Mouse (Mus musculus): ENCODE results near the gene Pygo1. TPM values are rescaled to one million over a fixed set of nuclear protein-coding genes. Genes with fewer than 3 reads are reported as not detected.

Pygo1 gene
- total RNA-seq, 2 experiments from 2014 or later = 10.0 to 10.9 TPM

- intact Hi-C loops (cut with DNase I) = loop anchor here (2.0 kb wide), 1 partner anchor 53 kb away; no protein-coding TSS in a partner anchor
- DNase-seq (ENCODE audit: low spot score) = peak; percentile 95
Measured at GRCm38 (mm10) chr9:72985250-72986220, 60.1 kb downstream of the Pygo1 start, which contains the start of the genes Ccpg1os and Ccpg1. TSS of gene Ccpg1os (minus strand) at chr9:72985382. TSS of gene Ccpg1 (plus strand) at chr9:72985429.

GRCm38 (mm10) chr9:72987703-72988102 lies 62.3 kb downstream of the Pygo1 start:
- intact Hi-C loops (cut with DNase I) = loop anchor here (2.0 kb wide), 1 partner anchor 51 kb away; no protein-coding TSS in a partner anchor
- no peak for DNase-seq (ENCODE audit: low spot score)

- DNase-seq (ENCODE audit: low spot score) = no peak
- intact Hi-C loops (cut with DNase I) = no loop called here
Measured at GRCm38 (mm10) chr9:72988706-72989105, 63.3 kb downstream of the Pygo1 start.

GRCm38 (mm10) chr9:72991420-72991819 lies 66.0 kb downstream of the Pygo1 start:
- no peak for DNase-seq (ENCODE audit: low spot score)
- intact Hi-C loops (cut with DNase I) = no loop called here

GRCm38 (mm10) chr9:72992576-72992975 lies 67.1 kb downstream of the Pygo1 start:
- intact Hi-C loops (cut with DNase I) = no loop called here

GRCm38 (mm10) chr9:72996167-72996566 lies 70.7 kb downstream of the Pygo1 start:
- intact Hi-C loops (cut with DNase I) = no loop called here
- no peak for DNase-seq (ENCODE audit: low spot score)

More at GRCm38 (mm10) chr9:72992576-72992975, 67.1 kb downstream of the Pygo1 start:
- no peak for DNase-seq (ENCODE audit: low spot score)

- intact Hi-C loops (cut with DNase I) = no loop called here
- DNase-seq (ENCODE audit: low spot score) = no peak
Measured at GRCm38 (mm10) chr9:72996806-72997205, 71.4 kb downstream of the Pygo1 start.

GRCm38 (mm10) chr9:73000487-73000886 lies 75.0 kb downstream of the Pygo1 start:
- intact Hi-C loops (cut with DNase I) = no loop called here
- no peak for DNase-seq (ENCODE audit: low spot score)

GRCm38 (mm10) chr9:73001314-73002011 lies 76.0 kb downstream of the Pygo1 start:
- no peak for DNase-seq (ENCODE audit: low spot score)
- intact Hi-C loops (cut with DNase I) = no loop called here

Other genes with a start within 250 kb of the Pygo1 start
- under 1 TPM; 0.08 to 0.45 TPM for gene Prtg, start 118.8 kb upstream of the Pygo1 start, total RNA-seq (2021)
- gene Dyx1c1, start 33.1 kb downstream of the Pygo1 start, total RNA-seq (2021) = under 1 TPM; 0.36 to 0.62 TPM
- under 1 TPM in 1 of 2 experiments, not detected in 1; 0.56 TPM for gene Gm44503, start 33.2 kb downstream of the Pygo1 start, total RNA-seq (2021)
- gene Ccpg1os, start 59.7 kb downstream of the Pygo1 start, total RNA-seq (2021) = 1 to 10 TPM; 6.9 to 7.8 TPM
- gene Ccpg1, start 59.8 kb downstream of the Pygo1 start, total RNA-seq (2021) = 10 to 100 TPM; 72.3 to 82.8 TPM
- gene Pigb, start 114.7 kb downstream of the Pygo1 start, total RNA-seq (2021) = 1 to 10 TPM; 2.2 to 2.5 TPM
- 1 to 10 TPM; 4.2 to 4.7 TPM for gene Rab27a, start 119.2 kb downstream of the Pygo1 start, total RNA-seq (2021)
- gene Khdc3, start 176.2 kb downstream of the Pygo1 start, total RNA-seq (2021) = not detected
- not detected for gene Gm20509, start 176.8 kb downstream of the Pygo1 start, total RNA-seq (2021)
- gene Rsl24d1, start 187.8 kb downstream of the Pygo1 start, total RNA-seq (2021) = 10 to 100 TPM; 52.2 to 55.6 TPM